Mouse (Mus musculus) limb, embryonic 11.5 days (tissue): ENCODE data around the gene Gm9639. TPM values are rescaled to one million over a fixed set of nuclear protein-coding genes. Genes with fewer than 3 reads are reported as not detected.

ENCODE experiments used
- polyA plus RNA-seq: library from polyadenylated mRNA; unstranded; fragments of >200 nt; fragmentation: Nextera tagmentation; extraction: Ambion mirVana; gene quantifications from 2 replicates; pipeline ENCODE4 v1.2.1, GENCODE M21; 2014

Gene Gm9639
- polyA plus RNA-seq, 1 experiment from 2014 or later, result not detected

Other genes starting within 250 kb of the Gm9639 start
- 75.5 and 84.6 TPM in 2 replicates for gene Pttg1ip, start 213.4 kb downstream of the Gm9639 start, polyA plus RNA-seq
- 340 and 351 TPM in 2 replicates for gene Sumo3, start 189.0 kb downstream of the Gm9639 start, polyA plus RNA-seq
- 2.3 TPM in 1 of 2 replicates, not detected in the other for gene Gm49325, start 188.9 kb downstream of the Gm9639 start, polyA plus RNA-seq
- gene Ube2g2, start 172.8 kb downstream of the Gm9639 start, polyA plus RNA-seq, result 52.3 and 52.6 TPM in 2 replicates
- gene Tspear, start 108.5 kb downstream of the Gm9639 start, polyA plus RNA-seq, result 0.45 and 0.84 TPM in 2 replicates
- not detected in 2 replicates for gene Gm19402, start 104.3 kb downstream of the Gm9639 start, polyA plus RNA-seq
- gene Gm9508, start 97.8 kb downstream of the Gm9639 start, polyA plus RNA-seq, result not detected in 2 replicates
- gene Gm10272, start 88.5 kb downstream of the Gm9639 start, polyA plus RNA-seq, result not detected in 2 replicates
- gene Gm10024, start 83.6 kb downstream of the Gm9639 start, polyA plus RNA-seq, result not detected in 2 replicates
- not detected in 2 replicates for gene Gm10142, start 79.3 kb downstream of the Gm9639 start, polyA plus RNA-seq
- not detected in 2 replicates for gene Krtap12-1, start 74.5 kb downstream of the Gm9639 start, polyA plus RNA-seq
- not detected in 2 replicates for gene Gm10100, start 68.6 kb downstream of the Gm9639 start, polyA plus RNA-seq
- gene Gm18596, start 52.4 kb downstream of the Gm9639 start, polyA plus RNA-seq, result not detected in 2 replicates
- gene Gm9736, start 43.7 kb downstream of the Gm9639 start, polyA plus RNA-seq, result not detected in 2 replicates
- not detected in 2 replicates for gene Gm3233, start 35.4 kb downstream of the Gm9639 start, polyA plus RNA-seq
- gene Gm3238, start 23.8 kb downstream of the Gm9639 start, polyA plus RNA-seq, result not detected in 2 replicates
- not detected in 2 replicates for gene Gm7138, start 18.1 kb downstream of the Gm9639 start, polyA plus RNA-seq
- not detected in 2 replicates for gene Gm3250, start 12.5 kb downstream of the Gm9639 start, polyA plus RNA-seq
- not detected in 2 replicates for gene Gm7137, start 6.9 kb downstream of the Gm9639 start, polyA plus RNA-seq
- not detected in 2 replicates for gene Gm19668, start 4.1 kb upstream of the Gm9639 start, polyA plus RNA-seq
- not detected in 2 replicates for gene Gm9507, start 16.8 kb upstream of the Gm9639 start, polyA plus RNA-seq
- not detected in 2 replicates for gene Gm2696, start 19.6 kb upstream of the Gm9639 start, polyA plus RNA-seq
- not detected in 2 replicates for gene Krtap10-4, start 32.0 kb upstream of the Gm9639 start, polyA plus RNA-seq
- gene Krtap10-10, start 40.9 kb upstream of the Gm9639 start, polyA plus RNA-seq, result not detected in 2 replicates
- not detected in 2 replicates for gene Gm36176, start 51.7 kb upstream of the Gm9639 start, polyA plus RNA-seq
- gene Gm10318, start 57.8 kb upstream of the Gm9639 start, polyA plus RNA-seq, result not detected in 2 replicates
- gene Gm3285, start 66.9 kb upstream of the Gm9639 start, polyA plus RNA-seq, result not detected in 2 replicates
- gene Lrrc3, start 107.5 kb upstream of the Gm9639 start, polyA plus RNA-seq, result 1.4 and 1.5 TPM in 2 replicates
- gene Trpm2, start 175.5 kb upstream of the Gm9639 start, polyA plus RNA-seq, result 0.10 and 0.27 TPM in 2 replicates
- 29.5 and 31.0 TPM in 2 replicates for gene 1810043G02Rik, start 183.4 kb upstream of the Gm9639 start, polyA plus RNA-seq
- gene Pfkl, start 215.0 kb upstream of the Gm9639 start, polyA plus RNA-seq, result 157 and 161 TPM in 2 replicates
- 0.11 TPM in 1 of 2 replicates, not detected in the other for gene Dnmt3l, start 246.9 kb upstream of the Gm9639 start, polyA plus RNA-seq
- 0.17 and 0.35 TPM in 2 replicates for gene Aire, start 248.5 kb upstream of the Gm9639 start, polyA plus RNA-seq